Mouse (Mus musculus) gastrocnemius, postnatal 10 days (tissue): ENCODE measurements around the gene Dmkn. TPM values are rescaled to one million over a fixed set of nuclear protein-coding genes. Genes with fewer than 3 reads are reported as not detected.
"Not testable (repeated sequence)": the region's sequence is repeated elsewhere in the genome, so short reads cannot be mapped to it uniquely, and the experiment has no call there.

Experiments used
- DNase-seq: peaks from one replicate; pipeline ENCODE4 v3.0.0; 2021; ENCODE audit warnings: mixed read lengths
- total RNA-seq, 2 experiments: library from RNA; stranded (reverse); gene quantifications; 2 replicates each; pipeline ENCODE4 v1.2.3; 2021

Gene Dmkn
- total RNA-seq, 2 experiments from 2014 or later: 0.33 TPM; not detected in 1

- DNase-seq: no peak
These were observed 48.8 kb downstream of the Dmkn start for GRCm38 (mm10) chr7:30812291-30812807.

DNA sequence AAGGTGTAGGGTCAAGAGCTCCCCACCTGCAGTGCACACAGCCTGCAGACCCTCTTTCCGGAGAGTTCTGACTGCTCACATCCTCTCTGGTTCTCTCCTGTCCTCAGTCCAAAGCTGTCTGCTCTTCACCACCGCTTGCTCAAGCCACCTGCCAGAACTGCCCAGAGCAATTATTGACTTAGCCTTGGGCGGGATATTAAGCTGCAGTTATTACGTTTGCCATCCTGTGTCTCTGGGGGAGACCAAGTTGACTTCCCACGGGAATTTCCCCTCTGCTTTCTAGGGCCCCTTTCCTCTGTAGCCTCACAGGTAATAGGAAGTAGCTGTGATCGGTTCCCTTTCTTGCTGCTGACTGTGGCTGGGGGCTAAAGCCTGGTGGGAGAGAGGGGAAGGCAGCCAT, 56.6 kb downstream of the Dmkn start:
- no peak for DNase-seq

GRCm38 (mm10) chr7:30820854-30821445, 57.4 kb downstream of the Dmkn start:
- DNase-seq: no peak

DNA sequence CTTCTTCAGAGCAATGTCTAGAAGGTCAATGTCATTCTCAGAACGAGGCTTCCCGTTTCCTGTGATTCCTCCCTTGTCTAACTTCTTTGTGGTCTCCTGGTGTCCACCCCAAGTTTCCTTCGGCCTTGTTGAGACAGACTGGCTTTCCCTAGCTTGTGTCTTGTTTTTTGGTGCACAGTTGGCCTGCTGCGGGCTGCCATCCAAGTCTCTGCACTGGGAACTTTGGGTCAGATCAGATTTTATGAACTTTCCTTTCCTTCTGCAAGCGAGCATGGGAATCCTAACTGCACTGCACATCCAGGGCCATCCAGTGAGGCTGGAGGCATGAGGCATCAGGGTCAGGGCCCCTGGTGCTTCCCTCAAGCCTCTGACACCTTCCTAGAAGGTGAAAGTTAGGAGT, 58.0 kb downstream of the Dmkn start:
- DNase-seq: no peak

DNA sequence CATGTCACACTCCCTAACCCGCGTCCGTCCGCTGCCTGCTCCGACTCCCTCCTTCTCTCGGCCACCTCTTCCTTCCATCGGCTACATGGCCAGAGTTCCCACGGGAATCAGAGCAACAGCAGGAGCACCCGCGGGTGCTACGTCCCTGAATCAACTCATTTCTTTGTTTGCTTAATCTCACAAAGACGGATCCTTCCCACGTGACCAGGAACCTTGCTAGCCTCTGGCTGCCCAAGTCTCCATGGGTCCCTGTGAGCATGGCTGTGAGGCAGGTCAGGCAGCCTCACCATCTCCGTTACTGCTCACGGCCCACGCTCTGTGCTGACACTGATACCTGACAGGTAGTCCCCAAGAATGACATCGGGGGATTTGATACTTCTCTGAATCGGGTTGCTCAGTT, 60.1 kb downstream of the Dmkn start, which contains the start of gene Ffar2:
TSS of gene Ffar2 (minus strand) at position 101 of the 400 bp plus-strand sequence.
- no peak for DNase-seq

- DNase-seq: no peak
These were observed 60.8 kb downstream of the Dmkn start for GRCm38 (mm10) chr7:30824306-30824705.

DNA sequence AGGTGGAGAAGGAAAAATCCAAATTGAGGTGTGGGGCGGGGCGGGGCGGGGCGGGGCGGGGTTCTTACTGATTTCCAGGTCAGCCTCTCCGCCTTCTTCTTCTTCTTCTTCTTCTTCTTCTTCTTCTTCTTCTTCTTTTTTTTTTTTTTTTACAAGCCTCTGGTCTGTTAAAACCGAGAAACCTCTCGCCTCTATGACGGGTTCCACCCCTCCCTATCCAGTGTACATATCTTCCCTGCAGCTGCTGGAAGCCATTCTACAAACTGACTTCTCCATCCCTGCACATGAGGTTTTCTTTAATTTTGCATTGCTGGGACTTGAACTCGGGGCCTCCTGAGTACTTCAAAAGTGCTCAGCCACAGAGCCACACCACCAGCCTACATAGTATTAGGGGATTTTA, 63.1 kb downstream of the Dmkn start:
- DNase-seq: no peak

DNA sequence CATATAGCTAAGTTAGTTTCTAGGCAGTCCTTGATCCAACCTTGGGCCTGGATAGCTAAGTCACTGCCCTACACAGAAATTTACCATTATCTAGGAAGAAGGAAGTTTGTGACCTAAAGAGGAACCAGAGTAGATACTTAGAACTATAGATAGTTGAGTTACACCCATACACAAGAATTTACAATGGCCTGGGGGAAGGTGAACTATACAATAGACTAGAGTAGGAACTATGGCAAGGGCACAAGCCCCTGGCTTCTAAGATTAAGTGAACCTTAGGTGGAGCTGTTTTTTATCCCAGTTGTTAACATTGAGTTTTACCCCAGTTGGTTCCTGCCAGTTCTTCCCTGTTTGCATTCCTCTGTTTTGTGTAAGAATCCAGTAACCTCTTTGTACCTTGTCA, 65.3 kb downstream of the Dmkn start:
- not testable (repeated sequence) for DNase-seq

DNA sequence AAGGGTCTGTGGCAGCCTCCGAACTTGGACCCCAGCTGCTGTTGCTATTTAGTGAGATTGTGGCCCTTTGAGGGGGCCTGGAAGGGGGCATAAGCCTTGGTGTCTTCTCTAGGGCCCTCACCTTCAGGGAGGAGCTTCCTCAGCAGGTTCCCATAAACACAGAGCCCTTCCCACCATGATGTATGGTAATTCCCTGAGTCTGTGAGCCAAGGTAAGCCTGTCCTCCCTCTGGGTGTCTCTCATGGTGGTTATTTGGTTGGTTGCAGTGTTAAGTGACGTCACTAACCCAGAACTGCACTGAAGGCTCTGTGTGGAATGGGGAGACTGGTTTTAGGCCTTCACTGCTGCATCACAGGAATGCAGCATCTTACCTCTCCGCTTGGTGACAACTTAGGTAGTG, 65.9 kb downstream of the Dmkn start:
- DNase-seq: no peak

Other genes with a start within 250 kb of the Dmkn start
- 1 to 10 TPM; 3.2 to 4.8 TPM for gene Arhgap33, start 228.7 kb upstream of the Dmkn start, total RNA-seq
- gene Hspb6, start 211.6 kb upstream of the Dmkn start, total RNA-seq: 100 to 1,000 TPM; 304 to 323 TPM
- gene Proser3, start 211.5 kb upstream of the Dmkn start, total RNA-seq: 1 to 10 TPM; 3.8 to 6.2 TPM
- gene Lin37, start 203.9 kb upstream of the Dmkn start, total RNA-seq: 10 to 100 TPM; 11.0 to 16.3 TPM
- 10 to 100 TPM; 56.3 to 57.5 TPM for gene U2af1l4, start 200.5 kb upstream of the Dmkn start, total RNA-seq
- gene Gm49396, start 200.4 kb upstream of the Dmkn start, total RNA-seq: 1 to 10 TPM; 1.5 to 2.3 TPM
- gene Psenen, start 200.1 kb upstream of the Dmkn start, total RNA-seq: 100 to 1,000 TPM in 1 of 2 experiments, 10 to 100 TPM in 1; 93.7 to 104 TPM
- 1 to 10 TPM; 1.4 to 2.3 TPM for gene Igflr1, start 198.3 kb upstream of the Dmkn start, total RNA-seq
- gene Kmt2b, start 175.0 kb upstream of the Dmkn start, total RNA-seq: 10 to 100 TPM; 21.4 to 26.8 TPM
- gene Zbtb32, start 164.8 kb upstream of the Dmkn start, total RNA-seq: not detected
- gene Upk1a, start 150.9 kb upstream of the Dmkn start, total RNA-seq: under 1 TPM; 0.16 to 0.29 TPM
- 1,000 to 10,000 TPM; 1,178 to 1,379 TPM for gene Cox6b1, start 137.6 kb upstream of the Dmkn start, total RNA-seq
- gene Etv2, start 127.9 kb upstream of the Dmkn start, total RNA-seq: not detected
- gene Rbm42, start 113.4 kb upstream of the Dmkn start, total RNA-seq: 10 to 100 TPM; 42.4 to 44.4 TPM
- 1 to 10 TPM; 3.7 to 5.7 TPM for gene Haus5, start 98.8 kb upstream of the Dmkn start, total RNA-seq
- 1 to 10 TPM; 1.3 to 1.5 TPM for gene Pmis2, start 92.2 kb upstream of the Dmkn start, total RNA-seq
- gene 2200002J24Rik, start 64.8 kb upstream of the Dmkn start, total RNA-seq: not detected
- gene Atp4a, start 51.5 kb upstream of the Dmkn start, total RNA-seq: not detected
- 100 to 1,000 TPM; 166 to 178 TPM for gene Tmem147, start 34.2 kb upstream of the Dmkn start, total RNA-seq
- gene Gapdhs, start 20.1 kb upstream of the Dmkn start, total RNA-seq: not detected
- 1 to 10 TPM; 3.5 to 5.8 TPM for gene Sbsn, start 12.3 kb upstream of the Dmkn start, total RNA-seq
- 1 to 10 TPM; 3.4 to 6.0 TPM for gene Krtdap, start 24.1 kb downstream of the Dmkn start, total RNA-seq
- gene Ffar2, start 60.0 kb downstream of the Dmkn start, total RNA-seq: 1 to 10 TPM in 1 of 2 experiments, under 1 TPM in 1; 0.56 to 1.2 TPM
- not detected for gene Ffar3, start 92.4 kb downstream of the Dmkn start, total RNA-seq
- gene Ffar1, start 97.8 kb downstream of the Dmkn start, total RNA-seq: not detected
- 1 to 10 TPM in 1 of 2 experiments, not detected in 1; 2.3 TPM for gene Cd22, start 116.6 kb downstream of the Dmkn start, total RNA-seq
- gene Mag, start 151.1 kb downstream of the Dmkn start, total RNA-seq: 10 to 100 TPM in 1 of 2 experiments, 1 to 10 TPM in 1; 8.4 to 10.4 TPM
- not detected for gene Hamp2, start 160.9 kb downstream of the Dmkn start, total RNA-seq
- not detected for gene Hamp, start 180.3 kb downstream of the Dmkn start, total RNA-seq
- 10 to 100 TPM; 76.7 to 78.9 TPM for gene Usf2, start 193.0 kb downstream of the Dmkn start, total RNA-seq
- under 1 TPM; 0.49 to 0.72 TPM for gene Lsr, start 209.7 kb downstream of the Dmkn start, total RNA-seq
- gene Fam187b, start 210.0 kb downstream of the Dmkn start, total RNA-seq: under 1 TPM in 1 of 2 experiments, not detected in 1; 0.18 TPM